Mouse (Mus musculus) adipocyte (in vitro differentiated cells): ENCODE measurements around the gene Tnfrsf23.
"Not testable (repeated sequence)": the region's sequence is repeated elsewhere in the genome, so short reads cannot be mapped to it uniquely, and the experiment has no call there.

ENCODE experiments used
- DNase-seq: peaks from one replicate; pipeline ENCODE4 v3.0.0-alpha.2; 2016; ENCODE audit warnings: low spot score

Gene Tnfrsf23

DNA sequence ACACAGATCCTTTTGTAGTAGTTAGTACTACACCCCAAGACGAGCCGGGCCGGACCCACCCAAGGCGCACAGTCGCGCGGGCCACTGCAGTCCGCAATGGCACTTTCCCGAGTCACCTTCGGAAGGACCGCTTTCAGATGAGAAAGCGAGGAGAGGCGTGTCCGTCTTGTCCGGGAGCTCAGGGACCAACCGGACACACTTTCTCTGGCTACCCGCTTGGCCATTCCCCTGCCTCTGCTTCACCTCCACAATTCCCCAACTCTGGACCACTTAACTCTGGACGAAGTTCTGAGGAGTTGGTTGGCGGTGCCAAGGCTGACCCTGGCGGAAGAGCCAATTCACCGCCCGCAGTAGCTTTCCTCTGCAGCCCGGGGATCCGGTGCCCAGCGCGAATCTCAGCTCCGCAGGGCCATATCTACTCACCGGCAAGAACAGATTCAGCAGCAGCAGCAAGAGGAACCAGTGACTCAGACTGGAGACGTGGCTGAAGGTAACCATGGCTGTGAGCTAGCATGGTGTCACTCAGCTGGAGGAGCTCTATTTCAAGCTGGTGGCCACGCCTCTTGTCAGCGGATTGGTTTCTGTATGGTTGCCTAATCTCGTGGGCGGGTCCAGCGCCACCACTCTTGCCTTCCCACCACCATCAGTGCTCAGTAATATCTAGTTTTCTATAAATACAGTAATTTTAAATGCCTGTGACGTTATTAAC is at the start of gene Tnfrsf23:
TSS of gene Tnfrsf23 (minus strand) at position 514 of the 709 bp plus-strand sequence.
- DNase-seq, result peak; percentile 81

DNA sequence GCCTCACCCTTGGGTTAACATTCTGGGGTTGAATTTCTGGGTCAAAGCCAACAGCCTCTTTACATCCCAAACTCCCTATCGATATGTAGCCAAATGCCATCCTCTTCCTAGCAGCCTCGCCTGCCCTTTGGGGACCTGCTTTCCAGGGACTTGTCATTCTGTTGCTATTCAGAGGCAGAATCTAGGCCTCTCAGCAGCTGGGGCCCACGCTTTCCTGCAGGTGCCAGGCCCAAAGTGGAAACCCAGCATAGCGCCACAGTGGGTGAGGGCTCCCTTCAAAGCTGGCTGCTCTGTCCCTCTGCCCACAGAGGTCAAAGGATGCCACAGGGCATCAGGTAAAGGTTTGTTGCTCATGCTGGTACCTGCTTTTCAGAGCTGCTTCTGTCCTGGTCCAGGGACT is 48.1 kb upstream of the Tnfrsf23 start:
- DNase-seq, result no peak

DNA sequence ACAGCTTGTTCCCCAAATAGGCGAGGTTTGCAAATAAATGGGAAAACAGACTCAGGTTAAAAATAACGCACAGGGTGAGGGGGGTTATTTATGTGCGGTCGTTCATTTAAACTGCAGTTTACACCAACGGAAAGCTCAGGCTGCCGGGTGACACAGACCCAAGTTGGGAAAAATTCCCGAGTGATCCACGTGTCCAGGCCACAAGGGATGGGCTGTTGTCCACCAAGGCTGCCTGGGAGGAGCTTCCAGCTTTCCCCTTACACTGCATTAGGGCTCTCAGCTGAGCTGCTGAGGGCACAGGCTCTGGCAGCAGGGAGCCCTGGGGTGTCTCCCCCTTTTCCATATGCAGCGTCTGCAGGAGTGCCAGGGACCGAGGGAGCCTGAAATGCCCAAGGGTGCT is 44.2 kb upstream of the Tnfrsf23 start:
- DNase-seq, result no peak

DNA sequence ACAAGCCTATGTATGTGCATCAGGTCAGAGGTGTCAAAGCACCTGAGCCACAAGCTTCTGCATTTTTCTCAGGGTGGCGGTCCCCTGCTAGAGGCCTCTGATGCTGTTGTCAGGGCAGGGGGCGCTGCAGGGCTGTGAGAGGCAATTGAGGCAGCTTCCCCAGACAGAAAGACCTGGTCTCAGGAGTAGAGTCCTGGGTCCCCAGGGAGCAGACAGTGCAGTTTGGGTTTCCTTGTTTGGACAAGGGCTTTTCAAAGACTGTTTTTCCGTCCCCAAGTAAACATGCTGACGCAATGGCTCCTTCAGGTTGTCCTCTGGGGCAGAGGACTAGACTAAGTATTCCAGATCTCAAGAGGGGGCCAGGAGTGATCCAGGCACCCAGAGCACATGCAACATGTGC is 40.7 kb upstream of the Tnfrsf23 start:
- no peak for DNase-seq

DNA sequence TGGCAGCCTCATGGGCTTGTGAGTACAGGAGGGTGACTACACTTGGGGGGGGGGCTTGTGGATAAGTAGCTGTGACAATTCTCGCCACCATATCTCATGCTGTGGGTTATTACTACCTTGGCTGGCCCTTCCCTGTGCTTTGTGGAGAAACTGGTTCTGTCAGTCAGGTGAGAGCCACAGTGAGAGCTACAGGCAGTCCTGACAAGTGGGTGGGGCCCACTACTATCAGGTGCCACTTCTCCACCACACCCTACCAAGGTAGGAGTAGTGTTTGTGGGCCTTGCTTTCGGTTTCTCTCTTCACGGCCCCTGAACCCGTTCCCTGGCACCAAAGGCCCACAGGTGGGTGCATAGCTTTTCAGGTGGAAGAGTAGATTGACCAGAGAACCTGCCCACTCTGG is 38.2 kb upstream of the Tnfrsf23 start:
- no peak for DNase-seq

- DNase-seq, result no peak
Observed at GRCm38 (mm10) chr7:143722646-143723045, 37.0 kb upstream of the Tnfrsf23 start.

GRCm38 (mm10) chr7:143717811-143718210 is 32.1 kb upstream of the Tnfrsf23 start:
- no peak for DNase-seq

- no peak for DNase-seq
Observed at GRCm38 (mm10) chr7:143713421-143713820, 27.7 kb upstream of the Tnfrsf23 start.

DNA sequence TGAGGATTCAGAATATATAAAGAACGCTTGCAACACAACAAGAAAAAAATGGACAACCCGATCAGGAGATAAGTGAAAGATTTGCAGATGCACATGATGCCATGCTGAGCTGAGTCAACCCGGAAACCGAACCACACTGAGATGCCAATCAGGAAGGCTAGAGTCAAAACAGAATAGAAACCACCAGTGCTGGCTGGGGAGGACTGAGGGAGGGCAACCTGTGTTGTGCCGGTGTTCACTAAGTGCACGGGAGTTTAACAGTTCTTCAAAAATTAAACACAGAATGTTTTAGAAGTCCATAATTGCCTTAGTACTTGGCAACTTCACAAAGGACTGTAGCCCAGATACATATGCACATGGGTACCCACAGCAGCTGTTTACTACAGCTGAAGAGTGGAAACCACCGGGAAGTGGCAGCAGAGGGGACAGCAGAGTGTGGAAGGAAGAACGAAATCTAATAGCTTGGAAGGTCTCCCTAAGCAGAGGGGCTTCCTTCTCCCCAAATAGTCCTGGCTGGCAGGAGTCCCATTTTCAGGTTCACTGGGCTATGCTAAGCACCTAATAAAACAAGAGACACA is 27.2 kb upstream of the Tnfrsf23 start:
- DNase-seq, result no peak

DNA sequence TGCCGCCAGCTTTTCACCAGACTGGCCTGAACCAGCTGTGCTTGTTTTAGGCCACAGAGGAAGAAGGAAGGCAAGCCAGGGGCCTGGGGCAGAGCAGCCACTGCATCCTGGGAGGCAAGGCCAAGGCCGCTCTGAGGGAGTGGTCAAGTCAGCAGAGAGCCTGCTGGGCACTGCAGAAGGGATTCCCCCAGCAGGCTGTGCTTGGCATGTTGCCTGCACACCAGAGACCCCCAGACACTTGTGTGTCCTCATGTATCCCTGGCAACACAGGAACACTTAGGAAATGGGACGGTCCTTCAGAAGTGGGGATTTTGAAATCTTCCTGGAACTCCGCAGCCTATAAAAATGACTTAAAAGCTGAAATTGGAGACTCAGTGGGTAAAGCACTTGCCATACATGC is 26.4 kb upstream of the Tnfrsf23 start:
- DNase-seq, result no peak

GRCm38 (mm10) chr7:143711381-143711780 is 25.7 kb upstream of the Tnfrsf23 start:
- no peak for DNase-seq

GRCm38 (mm10) chr7:143709395-143709794 is 23.7 kb upstream of the Tnfrsf23 start:
- DNase-seq, result no peak

DNA sequence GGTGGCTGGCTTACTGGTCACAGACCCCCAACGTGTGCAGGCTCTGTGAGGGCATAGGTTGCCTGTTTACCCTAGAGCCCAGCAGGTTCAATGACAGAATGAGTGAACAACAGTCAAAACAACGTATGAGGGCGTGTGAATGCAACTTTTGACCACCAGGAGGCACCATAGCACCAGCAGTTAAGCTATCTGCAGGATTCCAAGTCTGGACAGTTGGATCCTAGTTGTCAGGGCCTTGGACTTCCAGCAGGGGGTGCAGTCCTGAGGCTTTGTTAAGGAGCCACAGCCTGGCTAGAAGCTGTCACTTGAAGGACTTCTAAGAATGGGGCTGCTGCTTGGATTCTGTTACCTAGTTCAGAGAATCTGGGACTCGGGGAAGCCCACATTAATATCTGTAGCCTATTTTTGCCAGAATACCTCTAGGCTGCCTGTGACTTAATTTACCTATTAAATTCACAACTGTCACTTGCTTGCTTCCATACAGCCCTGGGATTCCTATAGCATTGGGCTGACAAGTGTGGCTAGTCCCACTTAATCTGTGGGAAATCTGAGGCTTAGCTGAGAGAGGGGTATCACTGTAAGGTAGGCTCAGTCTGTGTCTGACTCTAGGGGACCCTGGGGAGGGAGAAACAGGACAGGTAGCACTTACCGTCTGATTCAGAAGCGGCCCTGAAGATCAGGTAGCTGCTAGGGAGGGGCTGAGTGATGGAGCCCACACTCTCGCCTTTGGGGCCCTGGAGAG is 21.2 kb upstream of the Tnfrsf23 start:
- DNase-seq, result peak; percentile 94

DNA sequence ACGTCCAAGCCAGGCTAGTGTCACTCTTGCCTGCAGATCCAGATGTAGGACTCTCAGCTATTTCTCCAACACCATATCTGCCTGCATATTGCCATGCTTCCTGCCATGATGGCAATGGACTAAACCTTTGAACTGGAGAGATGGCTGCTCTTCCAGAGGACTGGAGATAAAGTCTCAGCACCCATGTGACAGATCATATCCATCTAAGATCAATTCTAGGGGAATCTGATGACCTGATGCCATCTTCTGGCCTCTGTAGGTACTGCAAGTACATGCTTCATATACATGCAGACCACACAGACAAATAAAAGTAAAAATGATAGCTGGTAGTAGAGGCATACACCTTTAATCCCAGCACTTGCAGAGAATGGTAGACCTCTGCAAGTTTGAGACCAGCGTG is 10.5 kb upstream of the Tnfrsf23 start:
- peak; percentile 32 for DNase-seq

DNA sequence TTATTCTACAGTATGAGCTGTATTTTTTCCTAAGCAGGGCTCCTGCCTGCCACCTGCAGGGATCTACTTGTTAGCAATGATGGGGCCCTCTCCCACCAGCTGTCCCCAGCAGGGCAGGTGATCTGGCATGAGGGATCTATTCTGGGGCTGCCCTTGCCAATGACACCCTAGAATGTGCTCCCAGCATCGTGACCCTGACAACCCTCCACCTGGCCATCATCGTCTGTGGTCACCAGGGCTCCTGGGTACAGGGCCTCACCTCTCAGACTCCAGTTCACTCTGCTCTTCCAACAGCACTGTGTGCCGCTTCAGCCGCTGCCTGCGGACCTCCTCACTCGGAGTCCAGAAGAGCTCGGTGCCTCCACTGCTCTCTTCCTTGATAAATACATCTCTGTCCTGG is 8.9 kb upstream of the Tnfrsf23 start:
- no peak for DNase-seq

GRCm38 (mm10) chr7:143692746-143693510 is 7.3 kb upstream of the Tnfrsf23 start:
- no peak for DNase-seq

- no peak for DNase-seq
Observed at GRCm38 (mm10) chr7:143691909-143692308, 6.2 kb upstream of the Tnfrsf23 start.

- no peak for DNase-seq
Observed at GRCm38 (mm10) chr7:143691181-143691580, 5.5 kb upstream of the Tnfrsf23 start.

DNA sequence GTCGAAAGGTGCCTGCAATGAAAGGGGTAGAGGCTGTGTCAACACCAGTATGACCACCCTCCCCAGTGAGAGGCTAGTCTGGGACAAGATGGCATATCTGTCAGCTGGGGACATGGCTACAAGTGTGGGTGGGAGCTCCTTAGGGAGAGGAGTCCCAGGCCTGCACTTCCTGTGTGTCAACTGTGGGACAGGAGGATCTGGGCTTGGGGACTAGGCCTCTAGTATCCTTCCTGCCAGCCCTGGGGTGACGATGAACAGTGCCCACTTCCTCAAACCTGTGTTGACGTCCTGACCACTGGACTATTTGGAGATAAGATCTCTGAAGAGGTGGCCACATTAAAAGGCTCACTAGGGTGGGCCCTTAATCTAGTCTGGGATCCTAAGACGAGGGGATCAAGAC is 4.3 kb upstream of the Tnfrsf23 start:
- no peak for DNase-seq

DNA sequence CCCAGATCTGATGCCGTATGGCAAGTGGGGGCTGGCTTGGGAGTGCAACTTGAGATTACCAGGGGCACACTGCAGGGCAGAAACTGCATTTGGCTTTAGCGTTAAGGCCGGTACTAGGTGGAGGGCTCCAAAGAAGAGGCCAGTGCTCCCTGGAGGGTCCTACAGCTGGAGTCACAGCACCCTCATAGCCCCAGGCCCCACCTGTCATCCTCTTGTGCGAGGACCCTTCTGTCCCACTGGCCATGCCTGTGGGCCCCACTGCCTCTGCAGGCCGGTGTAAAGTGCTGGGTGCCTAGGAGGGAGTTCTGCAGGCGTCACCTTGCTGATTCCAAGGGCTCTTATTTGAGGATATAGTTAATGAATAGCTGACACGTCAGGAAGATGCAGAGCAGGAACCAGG is 3.8 kb upstream of the Tnfrsf23 start:
- DNase-seq, result no peak

DNA sequence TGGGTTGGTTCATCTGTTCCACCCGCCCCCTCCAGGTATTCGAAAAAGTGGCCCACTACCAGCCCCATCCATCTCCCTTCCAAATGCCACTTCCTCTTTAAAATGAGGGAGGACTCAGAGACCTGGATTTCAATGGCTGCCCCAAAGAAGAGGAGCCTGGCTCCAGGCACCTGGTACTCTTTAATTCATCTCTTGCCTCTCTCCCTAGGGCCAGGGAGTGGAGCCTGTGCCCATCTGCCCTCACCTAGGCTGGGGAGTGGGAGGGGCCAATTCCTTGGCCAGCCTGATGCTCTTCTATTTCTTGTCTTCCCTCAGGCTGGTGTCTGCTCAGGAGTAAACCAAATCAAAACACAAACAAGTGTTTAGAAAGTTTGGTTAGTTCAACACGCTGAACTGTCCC is 1.0 kb upstream of the Tnfrsf23 start:
- DNase-seq, result not testable (repeated sequence)

GRCm38 (mm10) chr7:143686191-143686590 is 519 bp upstream of the Tnfrsf23 start:
- not testable (repeated sequence) for DNase-seq
